Mouse (Mus musculus): ENCODE results near the gene Xdh. TPM values are rescaled to one million over a fixed set of nuclear protein-coding genes. Genes with fewer than 3 reads are reported as not detected.

The Xdh gene
- polyA plus RNA-seq, 1 experiment, result 23.4 TPM

DNA sequence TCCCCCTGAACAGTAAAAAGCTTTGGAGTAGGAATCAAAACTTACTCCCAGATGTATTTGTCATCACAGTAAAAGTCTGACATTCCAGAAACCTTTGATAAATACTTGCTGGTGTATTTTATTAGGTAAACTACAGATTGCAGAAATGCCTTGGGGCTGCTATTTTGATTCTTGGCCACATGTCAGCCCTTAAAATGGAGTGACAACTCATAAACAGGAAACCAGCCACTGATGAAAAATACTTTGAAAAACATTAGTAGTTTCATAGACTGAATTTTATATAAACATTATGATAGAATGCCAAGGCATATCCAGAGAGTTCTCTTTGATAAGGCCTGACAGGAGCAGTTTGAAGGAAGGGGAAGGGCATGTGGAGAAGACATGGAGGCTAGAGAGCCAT, 26.1 kb upstream of the Xdh start:
- no peaks in the 10 kb centered on the region for H3K36me3 ChIP-seq (ENCODE audit: control insufficient read depth, insufficient read depth, low read length)
- H3K4me3 ChIP-seq (ENCODE audit: insufficient read depth, low read depth, low read length), result no peak overlapping the region
- H3K27ac ChIP-seq (ENCODE audit: insufficient read depth, low read depth, low read length), result no peak overlapping the region
- H3K4me1 ChIP-seq (ENCODE audit: control insufficient read depth, insufficient read depth, low read length), result no peaks in the 10 kb centered on the region
- no peak for TF ChIP-seq CTCF (conservative IDR thresholded peaks at IDR 0.05; ENCODE audit: insufficient read depth, insufficient read length, low read depth, low read length)
- TF ChIP-seq POLR2A (IDR thresholded peaks at IDR 0.05; ENCODE audit: low read depth, low read length), result no peak
- DNase-seq, result no peak
- no peaks in the 10 kb centered on the region for H3K27me3 ChIP-seq (replicated peaks; ENCODE audit: control insufficient read depth, insufficient read depth, low read length)

DNA sequence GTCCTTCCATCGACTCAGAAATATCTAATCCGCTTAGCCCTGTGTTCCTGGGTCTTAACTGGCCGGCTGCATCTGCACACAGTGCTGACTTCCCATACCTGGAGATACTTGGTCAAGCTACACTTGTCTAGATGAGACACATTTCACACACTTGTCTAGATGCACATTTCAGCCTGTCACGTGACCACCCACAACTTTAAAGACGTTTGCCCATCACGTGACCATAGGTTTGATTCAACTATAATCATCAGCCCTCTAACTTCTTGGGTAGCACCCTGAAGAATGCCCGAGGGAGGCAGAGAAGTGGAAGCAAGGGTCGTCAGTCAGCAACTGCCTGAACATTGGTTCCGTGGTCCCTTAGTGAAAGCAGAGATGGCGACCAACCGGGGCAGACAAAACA, 22.7 kb upstream of the Xdh start:
- Histone ChIP-seq H3K27ac (ENCODE audit: insufficient read depth, low read depth, low read length) (no peak overlapping the region), H3K27me3 (replicated peaks; ENCODE audit: control insufficient read depth, insufficient read depth, low read length) (no peaks in the 10 kb centered on the region), H3K36me3 (ENCODE audit: control insufficient read depth, insufficient read depth, low read length) (no peaks in the 10 kb centered on the region), H3K4me1 (ENCODE audit: control insufficient read depth, insufficient read depth, low read length) (no peaks in the 10 kb centered on the region), H3K4me3 (ENCODE audit: insufficient read depth, low read depth, low read length) (no peak overlapping the region)
- DNase-seq, result no peak
- 92% methylated on average over 11 of the region's 11 CpGs for WGBS
- TF ChIP-seq CTCF (conservative IDR thresholded peaks at IDR 0.05; ENCODE audit: insufficient read depth, insufficient read length, low read depth, low read length), result no peak
- no peak for TF ChIP-seq POLR2A (IDR thresholded peaks at IDR 0.05; ENCODE audit: low read depth, low read length)

GRCm38 (mm10) chr17:73971291-73971690, 21.3 kb upstream of the Xdh start:
- Histone ChIP-seq H3K27ac (ENCODE audit: insufficient read depth, low read depth, low read length) (no peak overlapping the region), H3K4me3 (ENCODE audit: insufficient read depth, low read depth, low read length) (no peak overlapping the region), H3K27me3 (replicated peaks; ENCODE audit: control insufficient read depth, insufficient read depth, low read length) (no peaks in the 10 kb centered on the region), H3K4me1 (ENCODE audit: control insufficient read depth, insufficient read depth, low read length) (no peaks in the 10 kb centered on the region), H3K36me3 (ENCODE audit: control insufficient read depth, insufficient read depth, low read length) (no peaks in the 10 kb centered on the region)
- 75% methylated on average over 4 of the region's 4 CpGs for WGBS
- DNase-seq, result no peak
- TF ChIP-seq POLR2A (IDR thresholded peaks at IDR 0.05; ENCODE audit: low read depth, low read length) (no peak), CTCF (conservative IDR thresholded peaks at IDR 0.05; ENCODE audit: insufficient read depth, insufficient read length, low read depth, low read length) (no peak)

- Histone ChIP-seq H3K4me3 (ENCODE audit: insufficient read depth, low read depth, low read length) (no peak overlapping the region), H3K4me1 (ENCODE audit: control insufficient read depth, insufficient read depth, low read length) (no peaks in the 10 kb centered on the region), H3K36me3 (ENCODE audit: control insufficient read depth, insufficient read depth, low read length) (no peaks in the 10 kb centered on the region), H3K27me3 (replicated peaks; ENCODE audit: control insufficient read depth, insufficient read depth, low read length) (no peaks in the 10 kb centered on the region), H3K27ac (ENCODE audit: insufficient read depth, low read depth, low read length) (peak overlapping the region; percentile 41)
- WGBS, result 43% methylated on average over 3 of the region's 3 CpGs
- peak; percentile 90 for DNase-seq
- TF ChIP-seq POLR2A (IDR thresholded peaks at IDR 0.05; ENCODE audit: low read depth, low read length), result no peak
- 0 out of 2 replicates have a peak, but pooled peaks have one; percentile 19 for TF ChIP-seq CTCF (conservative IDR thresholded peaks at IDR 0.05; ENCODE audit: insufficient read depth, insufficient read length, low read depth, low read length)
These were observed 20.5 kb upstream of the Xdh start for GRCm38 (mm10) chr17:73970361-73971027.

DNA sequence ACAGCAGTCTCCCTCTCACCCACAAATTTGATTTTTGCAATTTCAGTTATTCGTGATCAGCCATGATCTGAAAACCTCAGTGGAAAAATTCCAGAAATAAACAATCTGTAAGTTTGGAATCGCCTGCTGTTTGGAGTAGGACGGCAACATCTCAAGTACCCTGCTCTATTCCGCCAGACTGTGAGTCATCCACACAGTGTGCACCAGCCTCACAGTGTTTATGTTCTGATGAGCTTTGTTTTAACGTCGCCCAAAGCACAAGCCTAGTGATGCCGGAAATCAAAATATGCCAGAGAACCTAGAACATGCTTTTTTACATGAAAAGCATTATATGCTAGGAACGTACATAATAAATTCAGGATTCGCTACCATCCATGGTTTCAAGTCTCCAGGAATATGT, 14.9 kb upstream of the Xdh start:
- TF ChIP-seq CTCF (conservative IDR thresholded peaks at IDR 0.05; ENCODE audit: insufficient read depth, insufficient read length, low read depth, low read length) (no peak), POLR2A (IDR thresholded peaks at IDR 0.05; ENCODE audit: low read depth, low read length) (no peak)
- no peak overlapping the region for H3K27ac ChIP-seq (ENCODE audit: insufficient read depth, low read depth, low read length)

GRCm38 (mm10) chr17:73962628-73963043, 12.6 kb upstream of the Xdh start:
- no peak for TF ChIP-seq CTCF (conservative IDR thresholded peaks at IDR 0.05; ENCODE audit: insufficient read depth, insufficient read length, low read depth, low read length)
- TF ChIP-seq POLR2A (IDR thresholded peaks at IDR 0.05; ENCODE audit: low read depth, low read length), result no peak
- H3K36me3 ChIP-seq (ENCODE audit: control insufficient read depth, insufficient read depth, low read length), result no peaks in the 10 kb centered on the region
- H3K4me1 ChIP-seq (ENCODE audit: control insufficient read depth, insufficient read depth, low read length), result peaks cover 6% of the 10 kb centered on the region; the same call in 1 of the 2 replicates
- DNase-seq, result peak; percentile 90
- WGBS, result 27% methylated on average over 2 of the region's 2 CpGs
- H3K4me3 ChIP-seq (ENCODE audit: insufficient read depth, low read depth, low read length), result no peak overlapping the region
- no peaks in the 10 kb centered on the region for H3K27me3 ChIP-seq (replicated peaks; ENCODE audit: control insufficient read depth, insufficient read depth, low read length)
- H3K27ac ChIP-seq (ENCODE audit: insufficient read depth, low read depth, low read length), result peak overlapping the region; percentile 88

More for the DNA sequence above, 14.9 kb upstream of the Xdh start:
- no peaks in the 10 kb centered on the region for H3K36me3 ChIP-seq (ENCODE audit: control insufficient read depth, insufficient read depth, low read length)
- H3K4me1 ChIP-seq (ENCODE audit: control insufficient read depth, insufficient read depth, low read length), result peaks cover 6% of the 10 kb centered on the region; the same call in 1 of the 2 replicates
- no peaks in the 10 kb centered on the region for H3K27me3 ChIP-seq (replicated peaks; ENCODE audit: control insufficient read depth, insufficient read depth, low read length)
- WGBS, result 94% methylated on average over 9 of the region's 9 CpGs
- DNase-seq, result no peak
- no peak overlapping the region for H3K4me3 ChIP-seq (ENCODE audit: insufficient read depth, low read depth, low read length)

DNA sequence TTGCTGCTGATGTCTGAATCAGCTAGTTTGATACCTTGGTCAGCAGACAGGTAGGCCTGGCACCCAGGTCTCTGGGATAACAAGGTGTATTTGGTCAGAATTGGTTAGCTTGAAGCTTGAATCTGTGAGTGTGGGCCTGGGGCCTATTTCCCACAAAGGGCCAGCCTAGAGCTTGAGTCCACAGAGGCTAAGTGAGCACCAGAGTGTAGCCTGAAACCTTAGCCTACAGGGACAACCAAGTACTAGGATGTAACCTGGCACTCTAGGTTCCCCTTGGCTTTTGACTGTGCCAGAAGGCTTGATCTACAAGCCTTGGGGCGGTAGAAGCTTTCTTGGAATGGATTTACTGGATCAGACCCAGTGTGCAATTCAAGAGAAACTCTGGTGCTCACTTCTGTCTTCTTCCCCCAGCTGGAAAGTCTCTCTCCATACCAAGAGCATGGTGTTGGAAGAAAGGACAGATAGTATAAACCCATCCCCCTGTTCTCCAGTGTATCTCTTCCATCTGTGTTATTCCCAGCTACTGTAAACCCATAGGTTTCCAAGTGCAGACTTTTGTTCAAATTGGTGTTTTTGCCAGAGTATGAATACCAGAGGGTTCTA, 11.9 kb upstream of the Xdh start:
- Histone ChIP-seq H3K4me3 (ENCODE audit: insufficient read depth, low read depth, low read length) (no peak overlapping the region), H3K27me3 (replicated peaks; ENCODE audit: control insufficient read depth, insufficient read depth, low read length) (no peaks in the 10 kb centered on the region), H3K4me1 (ENCODE audit: control insufficient read depth, insufficient read depth, low read length) (peaks cover 6% of the 10 kb centered on the region; the same call in 1 of the 2 replicates), H3K27ac (ENCODE audit: insufficient read depth, low read depth, low read length) (peak overlapping the region; percentile 29), H3K36me3 (ENCODE audit: control insufficient read depth, insufficient read depth, low read length) (no peaks in the 10 kb centered on the region)
- no peak for DNase-seq
- TF ChIP-seq CTCF (conservative IDR thresholded peaks at IDR 0.05; ENCODE audit: insufficient read depth, insufficient read length, low read depth, low read length) (no peak), POLR2A (IDR thresholded peaks at IDR 0.05; ENCODE audit: low read depth, low read length) (no peak)
- 75% methylated on average over 1 of the region's 1 CpGs for WGBS

Measured in kidney, adult 2 months (tissue).